Mouse (Mus musculus) E14TG2a.4 (cell line): Measurements from ENCODE around the gene Lmbrd1.

Experiments used
- CTCF ChIP-seq: conservative IDR thresholded peaks from 2 replicates; pipeline ENCODE4 v1.5.1; 2014; ENCODE audit warnings: low read length
- POU5F1 ChIP-seq: IDR thresholded peaks from 2 replicates; pipeline ENCODE4 v1.6.1; 2014; ENCODE audit warnings: low read length, borderline replicate concordance

DNA sequence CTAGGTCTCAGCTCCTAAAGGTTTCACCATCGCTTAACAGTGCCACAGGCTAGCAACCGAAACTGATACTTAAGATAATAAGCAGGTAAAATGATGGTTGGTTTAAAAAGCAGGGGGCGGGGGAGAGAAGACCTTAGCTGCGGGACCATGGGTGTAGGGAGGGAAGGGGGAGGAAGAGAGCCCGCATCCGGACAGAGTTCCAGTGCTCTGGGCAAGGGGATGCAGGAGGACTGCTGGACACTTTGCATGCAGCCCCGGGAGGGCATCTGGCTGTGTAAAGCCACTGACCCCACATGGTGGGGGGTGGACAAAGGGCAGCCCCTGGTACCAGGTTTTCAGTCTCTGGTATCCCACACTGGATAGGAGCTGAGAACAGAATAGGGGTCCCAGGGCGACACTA, 88.0 kb downstream of the Lmbrd1 start:
- TF ChIP-seq CTCF = no peak
- no peak for TF ChIP-seq POU5F1
